Mouse (Mus musculus): Measurements from ENCODE around the gene Lrrc59.
"Not testable (repeated sequence)": the region's sequence is repeated elsewhere in the genome, so short reads cannot be mapped to it uniquely, and the experiment has no call there.

Gene Lrrc59

GRCm38 (mm10) chr11:94631969-94632368 is 2.4 kb downstream of the Lrrc59 start:
- DNase-seq (ENCODE audit: low read depth): no peak

- no peak for DNase-seq (ENCODE audit: low read depth)
Observed at GRCm38 (mm10) chr11:94632988-94633387, 3.4 kb downstream of the Lrrc59 start.

GRCm38 (mm10) chr11:94634431-94634830 is 4.9 kb downstream of the Lrrc59 start:
- no peak for DNase-seq (ENCODE audit: low read depth)

GRCm38 (mm10) chr11:94644461-94645219 is 15.1 kb downstream of the Lrrc59 start:
- DNase-seq (ENCODE audit: low read depth): no peak

GRCm38 (mm10) chr11:94646457-94646856 is 16.9 kb downstream of the Lrrc59 start:
- DNase-seq (ENCODE audit: low read depth): no peak

- DNase-seq (ENCODE audit: low read depth): not testable (repeated sequence)
Observed at GRCm38 (mm10) chr11:94651241-94651640, 21.7 kb downstream of the Lrrc59 start.

- DNase-seq (ENCODE audit: low read depth): no peak
Observed at GRCm38 (mm10) chr11:94652973-94653372, 23.4 kb downstream of the Lrrc59 start.

GRCm38 (mm10) chr11:94653663-94654436 is 24.3 kb downstream of the Lrrc59 start, which contains the start of the genes Mrpl27 and Eme1:
Gene Mrpl27 (plus strand): TSS chr11:94653767.
Gene Eme1 (minus strand): TSS chr11:94653964.
- DNase-seq (ENCODE audit: low read depth): peak; percentile 70

- DNase-seq (ENCODE audit: low read depth): no peak
Observed at GRCm38 (mm10) chr11:94661344-94661743, 31.8 kb downstream of the Lrrc59 start.

- no peak for DNase-seq (ENCODE audit: low read depth)
Observed at GRCm38 (mm10) chr11:94665281-94665680, 35.7 kb downstream of the Lrrc59 start.

GRCm38 (mm10) chr11:94674984-94675383 is 45.4 kb downstream of the Lrrc59 start:
- no peak for DNase-seq (ENCODE audit: low read depth)

- DNase-seq (ENCODE audit: low read depth): no peak
Observed at GRCm38 (mm10) chr11:94675446-94675845, 45.9 kb downstream of the Lrrc59 start.

- no peak for DNase-seq (ENCODE audit: low read depth)
Observed at GRCm38 (mm10) chr11:94676308-94676707, 46.7 kb downstream of the Lrrc59 start.

GRCm38 (mm10) chr11:94676754-94677606 is 47.4 kb downstream of the Lrrc59 start, which contains the start of gene Xylt2:
Gene Xylt2 (minus strand): TSS chr11:94677515.
- DNase-seq (ENCODE audit: low read depth): peak; percentile 82

GRCm38 (mm10) chr11:94677607-94678145 is 48.1 kb downstream of the Lrrc59 start:
- no peak for DNase-seq (ENCODE audit: low read depth)

- no peak for DNase-seq (ENCODE audit: low read depth)
Observed at GRCm38 (mm10) chr11:94680639-94681038, 51.1 kb downstream of the Lrrc59 start.

- DNase-seq (ENCODE audit: low read depth): no peak
Observed at GRCm38 (mm10) chr11:94681640-94682039, 52.1 kb downstream of the Lrrc59 start.

- no peak for DNase-seq (ENCODE audit: low read depth)
Observed at GRCm38 (mm10) chr11:94682427-94682826, 52.9 kb downstream of the Lrrc59 start.

GRCm38 (mm10) chr11:94687178-94687577 is 57.6 kb downstream of the Lrrc59 start:
- DNase-seq (ENCODE audit: low read depth): no peak

GRCm38 (mm10) chr11:94692502-94692901 is 62.9 kb downstream of the Lrrc59 start:
- not testable (repeated sequence) for DNase-seq (ENCODE audit: low read depth)

Data from c-Kit-positive CD71-positive TER-119-negative erythroid progenitor cells, embryonic 14.5 days (primary cell).